Mouse (Mus musculus): Measurements from ENCODE around the gene Hspb11.

Gene Hspb11

GRCm38 (mm10) chr4:107253125-107254091 is at the start of gene Hspb11, which contains the start of gene Lrrc42:
Gene Hspb11, plus strand, starts transcription at chr4:107253593.
Gene Lrrc42, minus strand, starts transcription at chr4:107253532.
- in situ Hi-C loops (cut with MboI, MseI): no loop called here

DNA sequence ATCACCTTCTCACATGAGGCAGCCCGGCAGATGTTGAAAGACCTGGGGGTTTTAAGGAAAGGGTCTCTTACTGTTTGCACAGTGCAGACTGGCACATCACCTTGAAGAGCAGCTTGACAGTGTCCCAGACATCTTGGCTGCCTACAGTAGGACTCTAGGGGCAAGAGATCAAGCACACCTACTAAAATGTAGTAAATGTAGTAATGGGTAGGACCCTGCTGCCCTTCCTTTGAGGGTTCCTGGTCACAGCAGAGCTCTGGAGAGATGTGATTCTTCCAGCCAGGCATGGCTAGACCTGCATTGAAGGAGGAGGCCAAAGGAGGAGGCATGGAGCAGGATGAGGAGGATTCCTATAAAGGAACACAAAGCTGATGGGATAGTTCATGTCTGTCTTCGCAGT is 46.4 kb upstream of the Hspb11 start:
- in situ Hi-C loops (cut with MboI, MseI): no loop called here

DNA sequence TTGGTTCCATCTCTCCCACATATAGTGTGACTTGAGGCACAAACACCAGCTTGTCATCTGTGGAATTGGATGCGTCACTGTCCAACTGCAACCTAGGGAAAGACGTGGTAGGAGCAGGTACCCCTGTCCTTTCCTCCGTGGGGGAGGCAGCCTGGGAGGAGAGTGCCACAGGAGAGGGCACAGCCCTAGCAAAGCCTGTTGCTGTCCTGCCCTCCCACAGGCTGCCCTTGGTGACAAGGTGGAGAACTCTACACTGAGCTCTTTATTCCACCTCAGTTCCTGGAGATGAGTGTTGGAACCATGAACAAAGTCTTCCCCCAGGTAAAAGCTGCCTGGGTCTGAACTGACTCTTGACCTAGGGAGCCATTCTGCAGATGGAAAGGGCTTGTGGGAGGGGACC is 44.5 kb upstream of the Hspb11 start, which contains the start of gene Ldlrad1:
TSS of gene Ldlrad1 (plus strand) at position 301 of the 400 bp plus-strand sequence.
- in situ Hi-C loops (cut with MboI, MseI): no loop called here

- in situ Hi-C loops (cut with MboI, MseI): no loop called here
Observed at GRCm38 (mm10) chr4:107210483-107211097, 42.8 kb upstream of the Hspb11 start.

DNA sequence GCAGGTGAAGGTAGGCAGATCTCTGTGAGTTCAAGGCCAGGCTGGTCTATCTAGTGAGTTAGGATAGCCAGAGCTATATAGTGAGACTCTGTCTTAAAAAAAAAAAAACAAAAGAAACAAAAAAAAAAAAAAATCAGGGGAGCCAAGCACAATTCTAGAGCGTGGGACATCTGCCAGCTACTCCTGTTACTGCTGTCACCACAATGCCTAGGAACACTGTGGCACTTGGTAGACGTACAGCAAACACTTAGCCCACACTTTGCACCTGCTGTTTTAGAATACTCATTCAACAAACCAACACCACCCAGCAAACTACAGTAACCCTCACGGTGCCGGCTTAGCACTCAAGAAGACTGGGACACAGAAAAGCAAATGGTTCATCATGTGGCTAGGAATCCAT is 41.9 kb upstream of the Hspb11 start:
- in situ Hi-C loops (cut with MboI, MseI): no loop called here

- in situ Hi-C loops (cut with MboI, MseI): no loop called here
Observed at GRCm38 (mm10) chr4:107211936-107212335, 41.5 kb upstream of the Hspb11 start.

- in situ Hi-C loops (cut with MboI, MseI): no loop called here
Observed at GRCm38 (mm10) chr4:107213279-107214011, 39.9 kb upstream of the Hspb11 start.

- in situ Hi-C loops (cut with MboI, MseI): no loop called here
Observed at GRCm38 (mm10) chr4:107217574-107217973, 35.8 kb upstream of the Hspb11 start.

DNA sequence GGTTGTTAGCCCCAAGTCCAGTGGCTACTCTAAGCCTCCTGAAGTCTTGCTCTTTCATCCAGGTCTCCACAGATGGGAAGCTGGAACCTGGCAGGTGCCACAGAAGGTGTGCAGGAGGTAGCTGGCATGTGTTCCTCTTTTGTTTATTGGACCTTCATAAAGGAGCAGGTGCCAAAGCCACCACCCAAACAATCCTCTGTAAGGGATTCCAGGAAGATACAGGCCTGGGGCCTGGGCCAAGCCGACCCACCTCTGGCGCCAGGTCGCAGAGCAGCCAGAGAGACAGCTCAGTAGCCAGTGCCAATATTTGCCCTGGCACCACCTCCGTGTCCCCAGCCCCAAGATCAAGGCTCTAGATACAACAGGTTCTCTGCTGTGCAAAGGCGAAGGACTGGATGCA is 31.9 kb upstream of the Hspb11 start:
- in situ Hi-C loops (cut with MboI, MseI): no loop called here

DNA sequence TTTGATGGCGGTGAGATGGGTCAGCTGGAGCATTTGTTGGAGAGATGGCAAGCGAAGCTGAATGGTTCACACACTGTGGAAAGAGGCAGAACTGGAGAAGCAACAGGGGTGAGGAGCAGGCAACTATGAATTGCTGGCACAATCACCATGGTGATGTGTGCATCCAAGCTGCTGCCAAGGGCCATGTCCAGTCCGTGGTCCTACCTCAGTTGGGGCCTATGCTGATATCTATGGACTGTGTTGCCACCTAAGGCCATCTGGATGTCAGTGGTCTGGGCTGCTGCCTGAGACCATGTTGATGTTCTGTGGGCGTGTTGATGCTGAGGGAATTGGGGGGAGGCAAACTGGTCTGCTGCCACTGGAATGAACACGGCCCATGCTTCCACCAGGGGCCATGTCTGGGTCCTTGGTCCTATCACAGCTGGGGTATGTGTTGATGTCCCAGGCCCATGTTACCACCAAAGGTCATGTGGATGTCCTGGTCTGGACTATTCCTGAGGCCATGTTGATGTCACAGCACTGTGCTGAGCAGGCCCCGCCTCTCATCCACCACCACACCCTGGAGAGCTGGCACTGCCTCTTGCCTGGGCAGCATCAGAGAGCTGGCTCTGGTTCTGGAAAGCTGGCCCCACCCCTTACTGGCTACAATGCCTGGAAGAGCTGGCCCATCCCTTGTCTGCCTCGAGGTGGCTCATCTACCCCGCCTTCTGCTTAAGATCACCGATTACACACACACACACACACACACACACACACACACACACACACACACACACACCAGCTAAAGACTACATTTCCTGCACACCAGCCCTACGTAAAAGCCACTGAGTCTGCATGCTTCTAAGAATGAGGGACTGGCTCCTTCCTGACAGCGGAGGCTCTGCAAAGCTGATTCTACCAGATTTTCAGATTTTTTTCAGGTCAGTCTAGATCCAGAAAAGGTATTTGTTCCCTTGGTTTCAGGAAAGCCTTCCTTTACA is 29.9 kb upstream of the Hspb11 start:
- in situ Hi-C loops (cut with MboI, MseI): no loop called here

GRCm38 (mm10) chr4:107226313-107226712 is 27.1 kb upstream of the Hspb11 start:
- in situ Hi-C loops (cut with MboI, MseI): no loop called here

DNA sequence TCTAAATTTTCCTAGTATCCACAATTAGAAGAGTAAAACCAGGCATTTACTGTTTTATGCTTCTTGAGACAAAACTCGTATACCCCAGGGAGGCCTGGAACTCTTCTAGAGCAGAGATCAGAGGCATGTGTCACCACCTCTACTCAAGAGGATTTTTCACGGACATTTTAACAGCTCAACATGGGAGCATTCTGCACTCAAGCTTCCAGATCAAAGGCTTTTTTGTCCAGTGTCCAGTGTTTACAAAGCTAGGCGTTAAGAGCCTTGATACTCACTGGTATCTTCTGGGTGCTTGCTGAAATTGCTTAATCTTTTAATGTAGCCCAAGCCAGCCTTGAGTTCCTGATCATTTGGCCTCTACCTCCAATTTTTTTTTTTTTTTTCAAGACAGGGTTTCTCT is 21.2 kb upstream of the Hspb11 start:
- in situ Hi-C loops (cut with MboI, MseI): no loop called here

DNA sequence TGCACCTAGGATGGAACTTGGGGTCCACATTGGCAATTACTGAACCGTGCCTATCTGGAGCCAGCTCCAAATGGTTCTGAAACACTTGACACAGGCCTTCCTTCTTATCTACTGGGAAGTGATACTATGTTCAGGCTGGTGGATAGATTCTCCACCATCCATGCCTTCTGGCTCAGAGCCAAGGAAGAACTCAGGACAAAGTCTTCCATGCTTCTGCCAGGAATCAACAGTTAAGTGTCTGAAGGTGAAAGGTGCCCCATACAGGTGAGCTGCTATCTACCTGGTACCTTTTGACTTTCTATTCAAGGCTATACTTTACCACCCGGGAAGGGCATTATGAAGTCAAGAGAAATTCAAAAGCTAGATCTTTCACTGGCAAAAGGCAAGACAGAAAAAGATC is 15.1 kb upstream of the Hspb11 start:
- in situ Hi-C loops (cut with MboI, MseI): loop anchor here (5.0 kb wide), 1 partner anchor 114 kb away; no protein-coding TSS in a partner anchor

DNA sequence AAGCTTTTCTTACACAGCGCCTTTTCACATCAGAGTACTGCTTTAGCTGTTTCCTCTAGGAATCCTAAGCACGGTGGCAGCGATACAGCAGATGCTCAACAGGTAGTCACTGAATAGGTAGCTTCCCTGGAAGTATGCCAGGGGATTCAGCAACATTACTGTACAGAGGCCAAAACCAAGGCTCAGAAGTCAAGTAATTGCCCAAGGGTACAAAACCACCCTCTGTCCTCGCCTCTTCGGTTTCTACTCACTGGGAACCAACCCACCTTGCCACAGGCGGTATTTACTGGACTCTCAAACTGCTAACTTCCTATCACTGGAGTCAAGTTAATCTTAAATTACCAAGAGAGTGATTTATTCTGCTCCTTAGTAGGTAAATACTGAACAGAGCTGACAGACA is 13.2 kb upstream of the Hspb11 start:
- in situ Hi-C loops (cut with MboI, MseI): no loop called here

- in situ Hi-C loops (cut with MboI, MseI): no loop called here
Observed at GRCm38 (mm10) chr4:107243365-107244333, 9.7 kb upstream of the Hspb11 start.

GRCm38 (mm10) chr4:107245368-107245767 is 8.0 kb upstream of the Hspb11 start:
- in situ Hi-C loops (cut with MboI, MseI): no loop called here

DNA sequence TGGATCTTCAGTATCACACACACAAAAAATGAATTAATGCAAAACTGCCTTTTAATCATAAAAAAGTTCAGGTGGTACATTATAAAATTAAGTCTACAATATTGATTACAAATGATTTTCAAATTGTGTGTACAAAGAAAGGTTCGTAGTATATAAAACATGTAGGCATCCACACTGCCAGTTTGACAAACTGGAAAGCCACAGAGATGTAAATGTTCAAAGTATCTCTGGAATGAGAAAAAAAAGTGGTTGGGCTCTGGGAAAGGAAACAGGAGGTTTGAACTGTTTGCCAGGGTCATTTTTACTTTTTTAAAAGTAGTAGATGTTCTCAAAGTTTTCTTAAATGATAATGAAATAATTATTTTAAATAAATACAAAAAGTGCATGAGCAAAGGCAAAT is 7.4 kb upstream of the Hspb11 start:
- in situ Hi-C loops (cut with MboI, MseI): no loop called here

DNA sequence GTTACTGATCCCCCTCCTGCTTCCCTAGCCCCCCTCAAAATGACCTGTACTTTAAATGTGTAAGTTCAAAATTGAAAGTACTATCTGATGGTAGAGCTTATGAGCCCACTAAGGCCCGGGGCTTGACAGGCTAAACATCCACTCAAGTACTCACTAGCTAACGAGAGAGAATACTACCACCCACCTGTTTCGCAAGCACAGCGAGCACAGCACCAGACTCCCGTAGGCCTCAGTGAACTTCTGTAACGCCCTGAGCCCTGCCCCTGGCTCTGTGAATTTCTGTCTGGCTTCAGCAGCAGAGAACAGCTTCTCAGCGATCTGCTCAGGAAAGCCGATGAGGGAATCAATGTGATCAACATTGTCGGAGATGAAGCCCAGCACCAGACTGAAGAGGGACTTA is 6.3 kb upstream of the Hspb11 start:
- in situ Hi-C loops (cut with MboI, MseI): no loop called here

GRCm38 (mm10) chr4:107248061-107248460 is 5.3 kb upstream of the Hspb11 start:
- in situ Hi-C loops (cut with MboI, MseI): no loop called here

- in situ Hi-C loops (cut with MboI, MseI): no loop called here
Observed at GRCm38 (mm10) chr4:107249471-107249870, 3.9 kb upstream of the Hspb11 start.

Data from T-helper 2 cell (primary cell).